Mouse (Mus musculus): Measurements from ENCODE around the gene Trim47. TPM values are rescaled to one million over a fixed set of nuclear protein-coding genes. Genes with fewer than 3 reads are reported as not detected.
A peak's percentile ranks its signal among the peaks of the same experiment; 100 is the strongest.

Gene Trim47
- 3.7 and 4.3 TPM in 2 replicates for polyA plus RNA-seq (2014; fragmentation: Nextera tagmentation; extraction: Ambion mirVana)

- WGBS, result 27% methylated on average over 23 of the region's 23 CpGs
- H3K9ac ChIP-seq (ENCODE audit: low read length), result peak within 1 kb of the TSS; percentile 53
- H3K27me3 ChIP-seq (ENCODE audit: control insufficient read depth, insufficient read depth, low read length), result no peaks in the 10 kb centered on the region
- H3K4me1 ChIP-seq (ENCODE audit: control insufficient read depth, insufficient read depth, low read length), result peaks cover 22% of the 10 kb centered on the region
- no peaks in the 10 kb centered on the region; the same call in 1 of the 2 replicates for H3K36me3 ChIP-seq (ENCODE audit: control insufficient read depth, insufficient read depth, low read length)
- ATAC-seq (ENCODE audit: insufficient number of reproducible peaks, low FRiP score, low TSS enrichment, low read depth), result peak; percentile 57; the same call in 1 of the 2 replicates
- no peaks in the 10 kb centered on the region for H3K9me3 ChIP-seq (ENCODE audit: control insufficient read depth, low read length)
- no peak within 1 kb of the TSS for H3K27ac ChIP-seq (replicated peaks; ENCODE audit: low read depth, low read length)
- peak within 1 kb of the TSS; percentile 39 for H3K4me2 ChIP-seq (ENCODE audit: low read depth, severe bottlenecking)
- H3K4me3 ChIP-seq (ENCODE audit: low read depth, low read length), result peak within 1 kb of the TSS; percentile 20
- peak; percentile 84 for DNase-seq (ENCODE audit: low spot score)
Measured at GRCm38 (mm10) chr11:116127156-116127980, at the start of gene Trim47. Gene Trim47, minus strand, starts transcription at chr11:116127210.

DNA sequence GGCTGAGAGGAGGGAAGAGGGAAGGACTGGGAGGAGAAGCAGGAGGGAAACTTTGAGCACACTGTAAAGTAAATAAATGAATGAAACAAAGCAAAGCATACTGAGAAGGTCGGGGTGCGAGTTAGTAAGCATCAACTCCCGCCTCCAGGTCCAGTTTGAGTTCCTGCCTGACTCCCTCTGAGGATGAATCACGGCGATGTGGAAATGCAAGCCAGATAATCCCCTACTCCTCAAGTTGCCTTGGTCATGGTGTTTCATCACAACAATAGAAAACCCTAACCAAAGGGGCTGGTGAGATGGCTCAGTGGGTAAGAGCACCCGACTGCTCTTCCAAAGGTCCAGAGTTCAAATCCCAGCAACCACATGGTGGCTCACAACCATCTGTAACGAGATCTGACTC is 49.0 kb upstream of the Trim47 start:
- Histone ChIP-seq H3K9ac (ENCODE audit: low read length) (no peak overlapping the region), H3K4me3 (ENCODE audit: low read depth, low read length) (no peak overlapping the region), H3K27ac (replicated peaks; ENCODE audit: low read depth, low read length) (no peak overlapping the region), H3K4me1 (ENCODE audit: control insufficient read depth, insufficient read depth, low read length) (no peaks in the 10 kb centered on the region), H3K4me2 (ENCODE audit: low read depth, severe bottlenecking) (no peak overlapping the region), H3K27me3 (ENCODE audit: control insufficient read depth, insufficient read depth, low read length) (no peaks in the 10 kb centered on the region), H3K9me3 (ENCODE audit: control insufficient read depth, low read length) (no peaks in the 10 kb centered on the region), H3K36me3 (ENCODE audit: control insufficient read depth, insufficient read depth, low read length) (peaks cover 16% of the 10 kb centered on the region; the same call in 1 of the 2 replicates)
- ATAC-seq (ENCODE audit: insufficient number of reproducible peaks, low FRiP score, low TSS enrichment, low read depth) (no peak), DNase-seq (ENCODE audit: low spot score) (no peak)
- WGBS, result 91% methylated on average over 7 of the region's 7 CpGs

DNA sequence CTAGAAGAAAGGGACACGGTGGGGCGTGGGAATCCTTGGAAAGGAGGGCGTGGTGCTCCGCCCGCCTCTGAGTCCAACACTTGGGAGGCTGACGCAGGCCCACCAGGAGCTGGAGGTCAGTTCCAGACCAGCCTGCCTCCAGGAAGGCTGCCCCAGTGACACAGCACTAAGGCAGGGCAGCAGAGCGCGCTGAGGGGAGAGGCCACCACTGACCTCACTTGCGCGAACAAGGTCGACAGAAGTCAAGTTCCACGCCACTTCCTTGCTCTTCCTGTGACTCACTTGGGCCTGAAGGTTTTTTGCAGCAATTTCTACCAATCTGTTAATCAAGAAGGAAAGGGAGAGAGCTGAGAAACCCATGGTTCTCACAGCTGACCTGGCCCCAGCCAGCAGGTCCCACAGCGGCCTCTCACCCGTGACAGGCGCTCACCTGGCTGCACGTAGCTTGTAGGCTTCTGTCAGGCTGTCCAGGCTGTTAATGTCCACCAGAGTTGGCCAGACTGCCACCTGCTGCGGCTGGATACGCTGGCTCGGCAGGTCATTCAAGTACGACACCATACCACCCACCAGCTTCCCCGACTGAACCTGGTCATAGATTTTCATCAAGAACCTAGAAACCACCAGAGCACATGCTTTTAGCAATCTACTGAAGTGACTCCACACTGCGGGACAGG is 47.9 kb upstream of the Trim47 start:
- H3K27ac ChIP-seq (replicated peaks; ENCODE audit: low read depth, low read length), result no peak overlapping the region
- H3K4me2 ChIP-seq (ENCODE audit: low read depth, severe bottlenecking), result no peak overlapping the region
- no peak overlapping the region for H3K9ac ChIP-seq (ENCODE audit: low read length)
- H3K36me3 ChIP-seq (ENCODE audit: control insufficient read depth, insufficient read depth, low read length), result peaks cover 14% of the 10 kb centered on the region; the same call in 1 of the 2 replicates
- no peaks in the 10 kb centered on the region for H3K4me1 ChIP-seq (ENCODE audit: control insufficient read depth, insufficient read depth, low read length)
- ATAC-seq (ENCODE audit: insufficient number of reproducible peaks, low FRiP score, low TSS enrichment, low read depth), result no peak
- no peak overlapping the region for H3K4me3 ChIP-seq (ENCODE audit: low read depth, low read length)
- H3K9me3 ChIP-seq (ENCODE audit: control insufficient read depth, low read length), result no peaks in the 10 kb centered on the region
- 91% methylated on average over 22 of the region's 22 CpGs for WGBS
- no peak for DNase-seq (ENCODE audit: low spot score)
- H3K27me3 ChIP-seq (ENCODE audit: control insufficient read depth, insufficient read depth, low read length), result no peaks in the 10 kb centered on the region

DNA sequence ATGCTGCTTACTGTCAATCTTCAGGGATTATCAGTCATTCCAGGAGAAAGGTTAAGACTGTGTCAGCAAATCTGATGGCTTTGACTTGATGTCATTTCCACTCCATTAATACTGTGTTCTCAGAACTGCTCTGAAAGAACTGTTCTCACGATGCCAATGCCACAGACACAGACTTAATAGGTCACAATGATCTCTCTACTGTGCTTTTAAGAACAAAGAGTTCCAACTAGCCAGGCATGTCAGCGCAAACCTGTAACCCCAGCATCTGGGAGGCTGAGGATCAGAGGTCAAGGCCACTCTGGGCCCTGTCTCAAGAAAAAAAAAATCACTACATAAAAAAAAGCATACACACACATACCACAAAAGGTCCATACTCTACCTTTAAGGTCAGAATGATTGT is 44.9 kb upstream of the Trim47 start:
- DNase-seq (ENCODE audit: low spot score) (no peak), ATAC-seq (ENCODE audit: insufficient number of reproducible peaks, low FRiP score, low TSS enrichment, low read depth) (no peak)
- H3K9me3 ChIP-seq (ENCODE audit: control insufficient read depth, low read length), result no peaks in the 10 kb centered on the region
- H3K27me3 ChIP-seq (ENCODE audit: control insufficient read depth, insufficient read depth, low read length), result no peaks in the 10 kb centered on the region
- WGBS, result 85% methylated on average over 2 of the region's 2 CpGs
- H3K4me3 ChIP-seq (ENCODE audit: low read depth, low read length), result no peak overlapping the region
- no peak overlapping the region for H3K4me2 ChIP-seq (ENCODE audit: low read depth, severe bottlenecking)
- H3K27ac ChIP-seq (replicated peaks; ENCODE audit: low read depth, low read length), result no peak overlapping the region
- no peak overlapping the region for H3K9ac ChIP-seq (ENCODE audit: low read length)
- H3K36me3 ChIP-seq (ENCODE audit: control insufficient read depth, insufficient read depth, low read length), result peaks cover 6% of the 10 kb centered on the region; the same call in 1 of the 2 replicates
- peaks cover under 1% of the 10 kb centered on the region; the same call in 1 of the 2 replicates for H3K4me1 ChIP-seq (ENCODE audit: control insufficient read depth, insufficient read depth, low read length)

GRCm38 (mm10) chr11:116170003-116170800 is 43.2 kb upstream of the Trim47 start:
- Histone ChIP-seq H3K9ac (ENCODE audit: low read length) (no peak overlapping the region), H3K4me2 (ENCODE audit: low read depth, severe bottlenecking) (no peak overlapping the region), H3K27ac (replicated peaks; ENCODE audit: low read depth, low read length) (no peak overlapping the region), H3K36me3 (ENCODE audit: control insufficient read depth, insufficient read depth, low read length) (peaks cover 4% of the 10 kb centered on the region; the same call in 1 of the 2 replicates), H3K4me3 (ENCODE audit: low read depth, low read length) (no peak overlapping the region), H3K4me1 (ENCODE audit: control insufficient read depth, insufficient read depth, low read length) (peaks cover 3% of the 10 kb centered on the region; the same call in 1 of the 2 replicates), H3K9me3 (ENCODE audit: control insufficient read depth, low read length) (no peaks in the 10 kb centered on the region), H3K27me3 (ENCODE audit: control insufficient read depth, insufficient read depth, low read length) (no peaks in the 10 kb centered on the region)
- ATAC-seq (ENCODE audit: insufficient number of reproducible peaks, low FRiP score, low TSS enrichment, low read depth), result no peak
- no peak for DNase-seq (ENCODE audit: low spot score)
- 88% methylated on average over 5 of the region's 5 CpGs for WGBS

- H3K4me3 ChIP-seq (ENCODE audit: low read depth, low read length), result no peak overlapping the region
- no peak overlapping the region for H3K4me2 ChIP-seq (ENCODE audit: low read depth, severe bottlenecking)
- no peak for DNase-seq (ENCODE audit: low spot score)
- H3K4me1 ChIP-seq (ENCODE audit: control insufficient read depth, insufficient read depth, low read length), result peaks cover 3% of the 10 kb centered on the region; the same call in 1 of the 2 replicates
- H3K27me3 ChIP-seq (ENCODE audit: control insufficient read depth, insufficient read depth, low read length), result no peaks in the 10 kb centered on the region
- no peak overlapping the region for H3K9ac ChIP-seq (ENCODE audit: low read length)
- WGBS, result 82% methylated on average over 3 of the region's 3 CpGs
- no peak for ATAC-seq (ENCODE audit: insufficient number of reproducible peaks, low FRiP score, low TSS enrichment, low read depth)
- H3K9me3 ChIP-seq (ENCODE audit: control insufficient read depth, low read length), result no peaks in the 10 kb centered on the region
- H3K36me3 ChIP-seq (ENCODE audit: control insufficient read depth, insufficient read depth, low read length), result peaks cover 2% of the 10 kb centered on the region; the same call in 1 of the 2 replicates
- H3K27ac ChIP-seq (replicated peaks; ENCODE audit: low read depth, low read length), result no peak overlapping the region
Measured at GRCm38 (mm10) chr11:116169214-116169613, 42.2 kb upstream of the Trim47 start.

GRCm38 (mm10) chr11:116167884-116168439 is 41.0 kb upstream of the Trim47 start, which contains the start of gene Fbf1:
Gene Fbf1, minus strand, starts transcription at chr11:116168166.
- H3K9ac ChIP-seq (ENCODE audit: low read length), result peak within 1 kb of the TSS; percentile 95
- DNase-seq (ENCODE audit: low spot score) (peak; percentile 97), ATAC-seq (ENCODE audit: insufficient number of reproducible peaks, low FRiP score, low TSS enrichment, low read depth) (peak; percentile 94)
- H3K36me3 ChIP-seq (ENCODE audit: control insufficient read depth, insufficient read depth, low read length), result peaks cover 5% of the 10 kb centered on the region; the same call in 1 of the 2 replicates
- under 1% methylated on average over 40 of the region's 40 CpGs for WGBS
- peak within 1 kb of the TSS; percentile 82 for H3K4me2 ChIP-seq (ENCODE audit: low read depth, severe bottlenecking)
- no peaks in the 10 kb centered on the region for H3K9me3 ChIP-seq (ENCODE audit: control insufficient read depth, low read length)
- peaks cover 3% of the 10 kb centered on the region; the same call in 1 of the 2 replicates for H3K4me1 ChIP-seq (ENCODE audit: control insufficient read depth, insufficient read depth, low read length)
- H3K4me3 ChIP-seq (ENCODE audit: low read depth, low read length), result peak within 1 kb of the TSS; percentile 79
- H3K27me3 ChIP-seq (ENCODE audit: control insufficient read depth, insufficient read depth, low read length), result no peaks in the 10 kb centered on the region
- peak within 1 kb of the TSS; percentile 85 for H3K27ac ChIP-seq (replicated peaks; ENCODE audit: low read depth, low read length)
